Mouse (Mus musculus): Measurements from ENCODE around the gene Idh1.

DNA sequence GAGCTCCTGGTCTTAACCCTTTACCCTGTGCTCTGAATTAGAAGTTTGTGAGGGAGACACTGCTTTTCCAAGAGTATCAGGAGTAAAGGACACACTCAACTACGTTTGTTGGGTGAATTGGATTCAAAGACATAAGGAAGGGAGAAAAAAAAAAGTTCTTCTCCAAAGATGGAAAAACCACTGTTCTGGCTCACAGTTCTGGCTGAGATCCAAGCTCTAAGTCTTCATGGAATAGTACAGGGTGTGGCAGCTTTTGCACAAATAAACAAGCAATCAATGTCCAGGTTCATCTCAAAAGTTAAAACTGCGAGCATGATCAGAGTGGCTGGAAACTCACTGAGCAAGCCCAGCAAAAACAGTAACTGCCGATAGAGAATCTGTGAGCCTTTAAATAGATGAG is 38.3 kb downstream of the Idh1 start:
- no peak for TF ChIP-seq CTCF (IDR thresholded peaks at IDR 0.05; ENCODE audit: insufficient read depth, low read length)
- TF ChIP-seq POLR2A (IDR thresholded peaks at IDR 0.05; ENCODE audit: borderline replicate concordance, extremely low read depth, low read depth, low read length): no peak
